Mouse (Mus musculus) megakaryocyte, embryonic 14.5 days (primary cell): ENCODE results near the gene Fads2.

Experiments
- FLI1 ChIP-seq: IDR thresholded peaks from 2 replicates; pipeline ENCODE4 v1.6.1; 2012; ENCODE audit warnings: low read length, inconsistent platforms, mixed read lengths
- GATA1 ChIP-seq: IDR thresholded peaks from 3 replicates; pipeline ENCODE4 v1.6.1; 2012; ENCODE audit warnings: mixed read lengths, low read length, inconsistent platforms, borderline replicate concordance

DNA sequence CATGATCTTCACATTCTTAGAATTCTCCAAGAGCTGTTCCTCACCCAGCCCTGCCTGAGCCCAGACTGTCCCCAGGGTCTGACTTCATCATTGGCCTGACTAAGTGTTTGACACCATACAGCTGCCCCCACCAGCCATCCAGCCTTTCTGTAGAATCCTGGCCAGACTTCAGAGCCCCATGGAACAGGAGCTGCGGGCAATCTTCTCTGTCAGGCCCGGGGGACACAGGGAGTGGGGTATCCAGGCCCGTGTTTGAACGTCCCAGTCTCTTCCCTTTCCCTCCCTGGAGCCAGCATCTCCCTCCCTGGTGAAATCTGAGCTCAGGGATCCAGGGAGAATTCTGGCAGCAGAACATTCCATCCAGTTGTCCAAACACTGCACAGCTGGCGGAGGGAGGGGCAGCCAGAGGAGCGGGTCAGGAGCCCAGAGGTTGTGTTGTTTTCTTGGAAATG, 88.7 kb downstream of the Fads2 start:
- no peak for TF ChIP-seq GATA1
- TF ChIP-seq FLI1, result no peak
